Mouse (Mus musculus) adrenal gland, adult 10 weeks (tissue): Measurements from ENCODE around the gene Cir1. TPM values are rescaled to one million over a fixed set of nuclear protein-coding genes. Genes with fewer than 3 reads are reported as not detected.

Experiments used
- polyA plus RNA-seq: library from polyadenylated mRNA; stranded (reverse); fragments of 350-450 nt; fragmentation: Illumina TruSeq; extraction: RNeasy Lipid Tissue Mini Kit (QIAGEN cat#74804); gene quantifications from one replicate; pipeline ENCODE4 v1.2.3, GENCODE M21; 2014; ENCODE audit warnings: low read depth, low replicate concordance

Gene Cir1
- 75.8 TPM for polyA plus RNA-seq

DNA sequence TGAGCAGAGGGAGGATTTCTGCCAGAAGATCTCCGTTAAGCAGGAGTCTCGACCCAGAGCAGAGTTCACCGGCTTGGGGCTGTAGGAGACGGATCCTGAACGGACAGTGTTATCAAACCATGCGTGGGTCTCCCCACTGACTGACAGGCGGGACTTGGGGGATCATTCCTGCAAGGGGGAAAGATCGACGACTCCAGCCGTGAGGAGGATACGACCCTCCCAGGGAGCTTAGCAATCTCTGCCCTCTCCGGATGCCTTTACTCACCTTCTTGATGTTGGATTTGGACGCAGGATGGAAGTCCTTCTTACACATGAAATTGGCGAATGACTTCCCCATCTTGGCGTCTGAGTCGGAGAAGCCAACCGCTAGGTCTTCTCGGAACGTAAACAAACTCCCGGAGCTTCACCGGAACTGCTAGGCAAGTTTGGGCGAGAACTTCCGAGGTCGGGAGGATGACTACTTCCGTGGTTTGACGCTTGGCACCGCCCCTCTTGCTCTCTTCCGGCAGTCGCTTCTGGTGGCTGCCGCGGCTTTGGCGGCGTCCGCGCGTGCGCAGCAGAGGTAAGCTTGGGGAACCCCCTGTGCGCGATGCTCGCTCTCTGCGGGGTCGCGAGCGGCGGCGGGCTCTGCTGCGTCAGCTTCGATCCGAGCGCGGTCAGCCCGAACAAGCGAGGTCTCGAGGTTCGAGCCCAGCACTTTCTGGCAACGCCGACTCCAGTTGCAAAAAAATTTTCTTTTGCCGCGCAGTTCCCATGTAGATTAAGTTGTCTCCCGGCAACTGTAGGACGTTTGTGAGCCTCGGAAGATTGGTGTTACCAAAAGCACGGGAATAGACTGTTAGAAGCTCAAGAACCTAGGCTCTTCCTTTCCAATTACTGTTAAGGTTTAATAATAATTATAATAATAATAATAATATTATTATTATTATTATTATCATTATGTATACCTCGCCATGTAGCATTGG lies at the start of gene Cir1, which contains the start of gene Scrn3:
Cir1 (minus strand) TSS at position 550 of the 965 bp plus-strand sequence.
Scrn3 (plus strand) TSS at position 450 of the 965 bp plus-strand sequence.

DNA sequence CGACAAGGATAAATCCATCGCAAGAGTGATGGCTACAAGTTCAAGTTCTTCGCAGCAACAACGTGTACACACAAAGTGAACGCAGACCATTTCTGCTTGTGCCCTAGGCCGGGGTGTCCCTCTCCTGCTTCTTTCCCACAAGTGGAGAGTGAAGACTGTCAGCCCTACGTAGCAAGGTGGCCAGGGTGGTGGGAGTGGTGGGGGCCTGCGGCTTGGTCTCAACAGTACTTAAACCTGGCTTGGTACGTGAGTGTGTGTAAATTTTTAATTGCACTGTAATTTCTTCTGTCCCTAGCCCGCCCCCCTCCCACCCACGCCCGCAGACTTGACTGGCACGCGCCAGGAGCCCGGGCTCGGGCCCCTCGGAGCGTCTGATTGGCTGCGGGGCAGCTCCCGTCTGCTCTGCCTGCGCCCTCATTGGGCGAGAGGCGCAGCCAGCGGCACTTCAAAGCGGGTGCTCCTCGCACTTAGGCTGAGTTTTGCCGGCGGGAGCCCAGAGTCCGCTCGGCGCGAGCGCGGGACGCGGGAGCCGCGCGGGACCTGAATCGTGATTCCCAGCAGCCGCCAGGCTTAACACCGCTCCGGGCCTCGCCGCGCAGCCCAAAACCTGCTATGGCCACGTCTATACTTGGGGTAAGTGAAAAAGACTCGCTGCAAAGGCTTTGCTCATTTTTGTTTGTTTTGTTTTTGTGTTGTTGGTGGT lies 40.9 kb downstream of the Cir1 start, which contains the start of gene Sp9:
Sp9 (plus strand) TSS at position 467 of the 703 bp plus-strand sequence.

Other genes with a start within 250 kb of the Cir1 start
- gene Ola1, start 93.8 kb downstream of the Cir1 start, polyA plus RNA-seq: 207 TPM
- gene Sp9, start 40.8 kb downstream of the Cir1 start, polyA plus RNA-seq: not detected
- 67.2 TPM for gene Scrn3, start 100 bp downstream of the Cir1 start, polyA plus RNA-seq
- gene Gpr155, start 73.9 kb upstream of the Cir1 start, polyA plus RNA-seq: 15.0 TPM
- gene Wipf1, start 217.0 kb upstream of the Cir1 start, polyA plus RNA-seq: 26.9 TPM